Mouse (Mus musculus) ES-Bruce4 (cell line): Measurements from ENCODE around the gene Pank4.

Experiments used
- CTCF ChIP-seq: IDR thresholded peaks from one replicate; pipeline ENCODE4 v1.8.1; 2011; ENCODE audit warnings: low read depth, low read length
- EP300 ChIP-seq: IDR thresholded peaks from 2 replicates; pipeline ENCODE4 v1.6.1; 2011; ENCODE audit warnings: low read depth, low read length; ENCODE audit not compliant: insufficient read depth
- POLR2A ChIP-seq: IDR thresholded peaks from one replicate; pipeline ENCODE4 v1.8.1; 2011; ENCODE audit warnings: low read length; ENCODE audit not compliant: insufficient read depth

GRCm38 (mm10) chr4:154934800-154935199 is 29.1 kb upstream of the Pank4 start:
- no peak for TF ChIP-seq CTCF
- TF ChIP-seq POLR2A = no peak
- no peak for TF ChIP-seq EP300
